Mouse (Mus musculus) hindbrain, embryonic 11.5 days (tissue): ENCODE results near the gene Qsox2. TPM values are rescaled to one million over a fixed set of nuclear protein-coding genes. Genes with fewer than 3 reads are reported as not detected.
A peak's percentile ranks its signal among the peaks of the same experiment; 100 is the strongest.

ENCODE experiments used
- ATAC-seq: fragments of 200-750 bp; cut with Nextera tagmentation; 2 replicates; pipeline ENCODE4 v1.8.0; 2017; ENCODE audit warnings: mild to moderate bottlenecking, moderate TSS enrichment, moderate library complexity; ENCODE audit not compliant: low FRiP score
- DNase-seq: peaks from one replicate; pipeline ENCODE4 v3.0.0-alpha.2; 2015; ENCODE audit warnings: low spot score
- H3K27ac ChIP-seq: fragments of 300-500 bp; sonication (generic); 2 replicates; pipeline ENCODE4 v1.5.1; 2014; ENCODE audit warnings: mild to moderate bottlenecking, low read depth, low read length
- H3K27me3 ChIP-seq: fragments of 300-500 bp; sonication (generic); 2 replicates; pipeline ENCODE4 v1.6.1; 2014; ENCODE audit warnings: mild to moderate bottlenecking, low read length, moderate library complexity, mixed read lengths; ENCODE audit not compliant: control insufficient read depth, insufficient read depth
- H3K36me3 ChIP-seq: fragments of 300-500 bp; sonication (generic); 2 replicates; pipeline ENCODE4 v1.6.1; 2014; ENCODE audit warnings: mild to moderate bottlenecking, low read length, moderate library complexity, mixed read lengths; ENCODE audit not compliant: control insufficient read depth, insufficient read depth
- H3K4me1 ChIP-seq: fragments of 300-500 bp; sonication (generic); replicated peaks from 2 replicates; pipeline ENCODE4 v1.6.1; 2014; ENCODE audit warnings: low read length, mixed read lengths; ENCODE audit not compliant: control insufficient read depth, insufficient read depth
- H3K4me2 ChIP-seq: fragments of 300-500 bp; sonication (generic); replicated peaks from 2 replicates; pipeline ENCODE4 v1.6.1; 2014; ENCODE audit warnings: mild to moderate bottlenecking, low read depth, low read length
- H3K4me3 ChIP-seq: fragments of 300-500 bp; sonication (generic); 2 replicates; pipeline ENCODE4 v1.5.1; 2014; ENCODE audit warnings: low read depth, low read length
- H3K9ac ChIP-seq: fragments of 300-500 bp; sonication (generic); 2 replicates; pipeline ENCODE4 v1.6.1; 2014; ENCODE audit warnings: low read depth, low read length
- H3K9me3 ChIP-seq: fragments of 300-500 bp; sonication (generic); 2 replicates; pipeline ENCODE4 v1.6.1; 2016; ENCODE audit warnings: low read length; ENCODE audit not compliant: control insufficient read depth
- WGBS: fragments of 180-500 bp; shearing (Covaris S2); extraction: QIAGEN DNeasy Blood & Tissue Kit; methylation state at CpG from one replicate; pipeline ENCODE4 v1.1.7; 2014; 5-methylcytosine and 5-hydroxymethylcytosine counted together
- polyA plus RNA-seq: library from polyadenylated mRNA; unstranded; fragments of >200 nt; fragmentation: Nextera tagmentation; extraction: Ambion mirVana; gene quantifications from 2 replicates; pipeline ENCODE4 v1.2.1, GENCODE M21; 2014

Qsox2 gene
- polyA plus RNA-seq, 1 experiment from 2014 or later = 15.8 TPM

DNA sequence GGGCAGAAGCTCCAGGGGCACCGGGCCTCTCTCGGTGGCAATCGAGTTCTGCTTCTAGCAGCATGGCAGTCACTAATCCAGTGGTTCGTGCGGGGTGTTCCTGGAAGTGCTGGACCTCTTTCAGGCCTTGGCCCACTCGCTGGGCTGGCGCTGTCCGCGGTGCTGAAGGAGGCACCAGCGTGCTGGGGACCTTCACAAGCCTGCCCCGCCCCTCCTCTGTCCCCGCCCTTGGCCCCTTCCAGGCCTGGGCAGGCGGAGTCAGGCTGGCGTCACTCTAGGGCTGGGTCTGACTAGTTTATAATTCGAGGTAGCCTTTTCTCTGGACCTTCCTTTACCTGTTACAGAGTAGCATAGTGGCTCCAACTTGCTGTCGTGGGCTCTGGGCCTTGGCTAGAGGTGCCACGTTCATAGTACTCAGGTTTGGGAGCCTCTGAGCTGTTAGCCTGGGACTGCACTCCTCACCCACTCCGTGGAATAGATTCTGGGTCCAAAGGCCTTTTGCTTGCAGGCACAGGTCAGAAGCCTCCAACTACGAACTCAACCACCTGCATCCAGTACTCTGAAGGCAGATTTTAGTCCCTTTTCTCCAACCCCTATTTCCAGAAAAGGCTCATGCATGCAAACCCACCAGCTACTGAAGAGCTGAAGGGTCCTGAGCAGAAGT, 29.1 kb downstream of the Qsox2 start, which contains the start of gene Lhx3:
TSS of gene Lhx3 (minus strand) at position 164 of the 664 bp plus-strand sequence.
- WGBS = 6% methylated on average over 19 of the region's 19 CpGs
- Histone ChIP-seq H3K27me3 (peaks cover 52% of the 10 kb centered on the region), H3K27ac (peak within 1 kb of the TSS; percentile 30; the same call in 1 of the 2 replicates), H3K4me1 (peaks cover 12% of the 10 kb centered on the region), H3K9ac (no peak within 1 kb of the TSS), H3K9me3 (no peaks in the 10 kb centered on the region), H3K36me3 (peaks cover 10% of the 10 kb centered on the region), H3K4me3 (peak within 1 kb of the TSS; percentile 17; the same call in 1 of the 2 replicates), H3K4me2 (peak within 1 kb of the TSS; percentile 36; the same call in 1 of the 2 replicates)
- DNase-seq (peak; percentile 91), ATAC-seq (peak; percentile 60; the same call in 1 of the 2 replicates)

DNA sequence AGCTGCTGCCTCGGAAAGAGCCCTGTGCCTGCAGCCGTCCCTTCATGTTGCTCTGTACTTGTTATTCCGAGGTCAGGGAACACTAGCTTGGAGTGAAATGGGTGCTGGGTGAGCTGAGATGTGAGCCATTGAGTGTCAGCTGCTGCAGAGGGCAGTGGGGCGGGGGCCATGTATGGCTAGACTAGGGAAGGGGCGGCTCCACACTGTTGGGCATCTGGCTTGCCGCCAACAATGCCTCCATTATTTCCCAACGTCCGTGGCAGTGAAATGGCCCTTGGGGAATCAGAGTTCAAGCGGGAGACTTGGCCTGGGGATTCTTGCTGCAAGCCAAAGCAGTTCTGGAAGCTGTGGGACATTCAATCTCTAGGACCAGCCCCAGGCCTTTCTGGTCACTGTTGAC, 29.8 kb downstream of the Qsox2 start:
- DNase-seq (peak; percentile 57), ATAC-seq (peak; percentile 79)
- Histone ChIP-seq H3K27ac (peak overlapping the region; percentile 30; the same call in 1 of the 2 replicates), H3K9me3 (no peaks in the 10 kb centered on the region), H3K27me3 (peaks cover 59% of the 10 kb centered on the region), H3K36me3 (peaks cover 10% of the 10 kb centered on the region), H3K9ac (no peak overlapping the region), H3K4me1 (peaks cover 14% of the 10 kb centered on the region), H3K4me3 (peak overlapping the region; percentile 17; the same call in 1 of the 2 replicates), H3K4me2 (peak overlapping the region; percentile 36; the same call in 1 of the 2 replicates)
- WGBS = 10% methylated on average over 9 of the region's 9 CpGs

DNA sequence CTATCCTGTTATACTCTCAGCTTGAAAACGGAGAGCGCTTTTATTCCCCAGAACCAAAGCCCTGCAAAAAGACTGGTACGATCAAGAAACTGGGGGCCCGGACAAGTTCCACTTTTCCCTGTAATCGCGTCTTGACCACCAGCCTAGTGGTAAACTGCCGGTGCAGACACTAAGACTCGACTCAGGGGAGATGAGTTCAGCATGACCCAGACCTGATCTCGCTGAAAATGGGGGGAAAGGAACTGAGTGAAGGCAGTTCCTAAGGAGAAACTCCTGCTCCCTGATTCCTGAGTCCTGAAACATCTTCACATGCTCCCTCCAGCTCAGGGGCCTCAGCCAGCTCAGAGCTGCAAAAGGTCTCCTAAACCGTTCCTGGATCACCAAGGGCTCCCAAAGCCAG, 31.6 kb downstream of the Qsox2 start:
- 12% methylated on average over 10 of the region's 10 CpGs for WGBS
- Histone ChIP-seq H3K4me2 (no peak overlapping the region), H3K9me3 (no peaks in the 10 kb centered on the region), H3K4me1 (peaks cover 24% of the 10 kb centered on the region), H3K4me3 (no peak overlapping the region), H3K9ac (no peak overlapping the region; the same call in 1 of the 2 replicates), H3K36me3 (peaks cover 4% of the 10 kb centered on the region), H3K27ac (no peak overlapping the region), H3K27me3 (peaks cover 77% of the 10 kb centered on the region)
- DNase-seq (peak; percentile 41), ATAC-seq (no peak)

DNA sequence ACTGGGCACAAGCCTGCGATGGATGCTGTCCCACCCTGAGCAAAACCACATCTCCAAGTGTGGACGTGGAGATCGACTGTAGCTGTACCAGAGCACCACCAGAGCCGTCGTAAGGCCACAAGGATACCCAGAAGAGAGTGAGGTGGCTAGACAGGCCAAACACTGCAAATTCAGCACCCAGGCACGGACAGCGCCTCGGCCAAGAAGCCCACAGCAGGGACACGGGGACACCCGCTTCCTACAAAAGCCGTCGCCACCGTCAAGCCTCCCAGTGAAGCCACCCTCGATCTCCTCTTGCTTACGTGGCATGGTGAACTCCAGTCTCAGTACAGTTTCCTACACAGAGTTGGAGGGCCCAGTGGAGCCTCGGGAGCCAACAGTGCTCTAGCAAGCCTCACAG, 32.2 kb downstream of the Qsox2 start:
- no peak overlapping the region for H3K4me3 ChIP-seq

DNA sequence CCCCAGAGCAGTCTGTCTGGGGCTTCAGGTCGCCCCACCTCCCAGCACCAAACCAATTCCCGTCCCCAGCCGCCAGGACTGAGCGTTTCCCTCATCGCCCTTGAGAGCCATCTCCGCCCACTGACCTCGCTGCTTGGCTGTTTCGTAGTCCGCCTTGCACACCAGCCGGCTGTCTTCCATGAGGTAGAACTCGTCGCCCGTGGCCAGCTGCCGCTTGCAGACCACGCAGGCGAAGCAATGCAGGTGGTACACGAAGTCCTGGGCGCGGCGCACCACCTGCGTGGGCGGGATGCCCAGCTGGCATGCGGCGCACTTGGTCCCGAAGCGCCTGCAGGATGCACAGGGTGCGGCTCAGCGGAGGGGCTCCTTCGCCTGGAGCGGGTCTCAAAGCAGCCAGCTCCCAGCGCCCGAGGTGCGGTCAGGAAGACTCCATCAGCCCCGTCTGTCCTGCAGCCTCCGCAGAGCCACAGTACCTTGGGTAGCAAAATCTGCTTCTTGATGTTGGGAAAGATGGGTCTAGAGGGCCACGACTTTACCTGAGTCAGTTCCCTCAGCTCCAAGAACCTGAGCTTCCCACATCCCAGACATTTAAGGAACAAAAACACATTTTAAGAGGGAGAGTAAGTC, 34.4 kb downstream of the Qsox2 start:
- no peak for ATAC-seq
- Histone ChIP-seq H3K9ac (no peak overlapping the region), H3K4me2 (peak overlapping the region; percentile 19), H3K36me3 (no peaks in the 10 kb centered on the region), H3K27ac (no peak overlapping the region), H3K9me3 (no peaks in the 10 kb centered on the region), H3K4me1 (peaks cover 24% of the 10 kb centered on the region), H3K27me3 (peaks cover 99% of the 10 kb centered on the region), H3K4me3 (peak overlapping the region; percentile 13; the same call in 1 of the 2 replicates)
- 1% methylated on average over 36 of the region's 36 CpGs for WGBS
- DNase-seq = peak; percentile 63

More for the DNA sequence above, 32.2 kb downstream of the Qsox2 start:
- H3K4me2 ChIP-seq = no peak overlapping the region
- DNase-seq (peak; percentile 69), ATAC-seq (no peak)
- no peaks in the 10 kb centered on the region; the same call in 1 of the 2 replicates for H3K36me3 ChIP-seq
- no peak overlapping the region for H3K9ac ChIP-seq
- WGBS = 2% methylated on average over 16 of the region's 16 CpGs
- peaks cover 83% of the 10 kb centered on the region for H3K27me3 ChIP-seq
- H3K27ac ChIP-seq = no peak overlapping the region
- no peaks in the 10 kb centered on the region for H3K9me3 ChIP-seq
- H3K4me1 ChIP-seq = peaks cover 24% of the 10 kb centered on the region

DNA sequence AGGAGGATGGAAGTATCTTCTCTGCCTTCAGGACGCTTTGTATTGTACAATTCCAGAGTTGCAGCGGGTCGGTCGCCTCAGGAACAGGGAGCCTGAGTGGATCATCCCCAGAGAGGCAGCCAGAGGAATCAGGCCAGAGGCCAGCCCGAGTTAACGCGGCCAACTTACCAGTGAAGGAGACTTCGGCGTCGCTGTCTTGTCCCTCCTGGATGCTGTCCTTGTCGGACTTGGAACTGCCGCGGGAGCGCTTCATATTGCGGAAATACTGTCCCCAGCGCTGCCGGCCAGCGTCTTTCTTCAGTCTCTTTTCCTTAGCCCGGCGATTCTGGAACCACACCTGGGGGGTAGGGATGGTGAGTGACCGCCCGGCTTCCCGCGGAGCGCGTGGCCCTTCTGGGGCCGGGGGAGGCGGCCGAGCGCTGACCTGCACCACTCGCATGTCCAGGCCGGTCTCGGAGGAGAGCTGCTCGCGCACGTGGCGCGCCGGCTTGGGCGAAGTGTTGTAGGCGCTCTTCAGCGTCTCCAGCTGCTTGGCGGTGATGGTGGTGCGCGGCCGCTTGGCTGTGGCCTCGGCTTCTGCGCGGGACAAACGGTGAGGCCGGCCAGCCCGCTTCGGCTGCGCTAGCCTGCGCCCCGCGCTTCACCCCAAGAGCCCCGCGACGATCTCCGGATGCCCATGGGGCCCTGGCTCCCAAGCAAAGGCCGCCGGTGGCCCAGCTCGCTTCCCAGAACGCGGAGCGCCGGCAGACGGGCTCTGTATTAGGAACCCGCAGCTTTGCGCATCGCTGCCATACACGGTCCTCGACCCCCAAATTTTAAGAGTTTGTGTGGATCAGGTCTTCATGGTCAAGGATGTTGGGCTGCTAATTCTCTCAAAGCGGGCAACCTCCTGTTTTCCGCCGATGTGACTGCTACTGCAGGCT, 35.1 kb downstream of the Qsox2 start:
- peak overlapping the region; percentile 25 for H3K4me2 ChIP-seq
- WGBS = under 1% methylated on average over 77 of the region's 77 CpGs
- H3K4me1 ChIP-seq = peaks cover 23% of the 10 kb centered on the region
- H3K36me3 ChIP-seq = no peaks in the 10 kb centered on the region
- no peaks in the 10 kb centered on the region for H3K9me3 ChIP-seq
- no peak overlapping the region for H3K27ac ChIP-seq
- DNase-seq = peak; percentile 58
- no peak overlapping the region for H3K9ac ChIP-seq
- peak overlapping the region; percentile 13; the same call in 1 of the 2 replicates for H3K4me3 ChIP-seq
- no peak for ATAC-seq
- peaks cover 99% of the 10 kb centered on the region for H3K27me3 ChIP-seq

DNA sequence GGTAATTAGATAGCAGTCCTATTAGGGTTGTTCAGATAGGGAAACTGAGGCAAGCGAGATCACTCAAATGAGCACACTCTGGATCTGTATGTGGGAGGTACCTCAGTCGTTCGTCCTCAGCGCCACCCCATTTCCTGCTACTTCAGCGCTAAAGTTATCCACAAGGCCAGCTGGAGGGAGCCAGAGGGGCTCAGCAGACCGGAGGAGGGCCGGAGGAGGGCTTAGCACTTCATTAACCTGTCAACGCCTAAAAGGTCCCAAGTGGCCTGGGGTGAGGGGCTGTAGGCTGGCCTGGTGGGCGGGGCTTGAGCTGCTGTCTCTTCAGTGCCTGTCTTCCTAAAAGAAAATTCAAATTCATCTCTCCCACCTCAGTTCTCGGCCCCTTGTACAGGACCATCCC, 38.8 kb downstream of the Qsox2 start:
- no peaks in the 10 kb centered on the region for H3K36me3 ChIP-seq
- H3K4me3 ChIP-seq = no peak overlapping the region
- peak; percentile 59 for DNase-seq
- peaks cover 18% of the 10 kb centered on the region; the same call in 1 of the 2 replicates for H3K4me1 ChIP-seq
- WGBS = 0% methylated on average over 10 of the region's 10 CpGs
- peaks cover 82% of the 10 kb centered on the region for H3K27me3 ChIP-seq
- H3K9ac ChIP-seq = no peak overlapping the region
- no peaks in the 10 kb centered on the region for H3K9me3 ChIP-seq
- H3K27ac ChIP-seq = 0 out of 2 replicates have a peak overlapping the region, but pooled peaks have one; percentile 13
- ATAC-seq = 0 out of 2 replicates have a peak, but pooled peaks have one; percentile 33
- 0 out of 2 replicates have a peak overlapping the region, but pooled peaks have one; percentile 7 for H3K4me2 ChIP-seq
